Mouse (Mus musculus) testis, adult 2 months (tissue): ENCODE measurements around the gene Mdga1.

Experiments
- CTCF ChIP-seq: fragments of 200-500 bp; IDR thresholded peaks from 2 replicates; pipeline ENCODE4 v1.5.1; 2012; ENCODE audit warnings: low read depth, mild to moderate bottlenecking, inconsistent platforms, low read length, moderate library complexity; ENCODE audit not compliant: control insufficient read depth, insufficient read depth, insufficient replicate concordance
- POLR2A ChIP-seq: fragments of 200-500 bp; IDR thresholded peaks from 2 replicates; pipeline ENCODE4 v1.6.1; 2012; ENCODE audit warnings: low read depth, mild to moderate bottlenecking, inconsistent platforms, low read length, moderate library complexity; ENCODE audit not compliant: control insufficient read depth

- no peak for TF ChIP-seq CTCF
- no peak for TF ChIP-seq POLR2A
Measured at GRCm38 (mm10) chr17:29989653-29990052, 19.8 kb upstream of the Mdga1 start.
